Mouse (Mus musculus): ENCODE measurements at regions not wholly inside any gene's neighbourhood (a gene's known extent, or its start where the extent isn't known, plus 50 kb on each side); places are given as distances from the start of the nearest gene placed in this dataset.

DNA sequence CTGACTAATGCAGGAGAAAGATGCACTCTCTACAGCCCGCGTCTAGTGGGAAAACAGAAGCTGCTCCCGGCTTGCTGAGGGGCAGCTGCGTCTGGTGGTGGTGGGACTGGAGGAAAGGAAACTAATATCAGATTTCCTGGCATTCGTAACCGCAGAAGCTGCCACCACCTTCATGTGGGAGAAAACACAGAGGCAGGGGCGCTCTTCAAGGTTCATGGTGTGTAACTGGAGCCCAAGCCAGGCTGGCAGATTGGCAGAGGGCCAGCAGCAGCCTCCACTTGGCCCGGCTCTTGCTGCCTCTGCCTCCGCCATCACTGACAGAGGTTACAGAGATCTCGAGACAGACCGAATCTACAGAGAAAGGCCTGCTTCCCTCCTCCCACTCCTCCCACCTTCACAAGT lies 80.7 kb upstream of the Stt3b start:
- Histone ChIP-seq H3K9ac (replicated peaks; ENCODE audit: low read length) (no peak overlapping the region), H3K4me3 (ENCODE audit: low read length) (no peak overlapping the region), H3K9me3 (ENCODE audit: low read length) (no peaks in the 10 kb centered on the region), H3K36me3 (ENCODE audit: insufficient read depth, low read length) (no peaks in the 10 kb centered on the region), H3K4me1 (ENCODE audit: insufficient read depth, low read length) (peaks cover 3% of the 10 kb centered on the region; the same call in 1 of the 2 replicates), H3K27me3 (ENCODE audit: insufficient read depth, low read length) (no peaks in the 10 kb centered on the region), H3K4me2 (ENCODE audit: low read depth, low read length) (peak overlapping the region; percentile 29), H3K27ac (no peak overlapping the region; the same call in 1 of the 2 replicates)
- WGBS: 21% methylated on average over 11 of the region's 11 CpGs
- ATAC-seq: peak; percentile 82
- no peak for TF ChIP-seq CTCF (IDR thresholded peaks at IDR 0.05; ENCODE audit: low read depth)
- DNase-seq (ENCODE audit: low spot score): peak; percentile 75

DNA sequence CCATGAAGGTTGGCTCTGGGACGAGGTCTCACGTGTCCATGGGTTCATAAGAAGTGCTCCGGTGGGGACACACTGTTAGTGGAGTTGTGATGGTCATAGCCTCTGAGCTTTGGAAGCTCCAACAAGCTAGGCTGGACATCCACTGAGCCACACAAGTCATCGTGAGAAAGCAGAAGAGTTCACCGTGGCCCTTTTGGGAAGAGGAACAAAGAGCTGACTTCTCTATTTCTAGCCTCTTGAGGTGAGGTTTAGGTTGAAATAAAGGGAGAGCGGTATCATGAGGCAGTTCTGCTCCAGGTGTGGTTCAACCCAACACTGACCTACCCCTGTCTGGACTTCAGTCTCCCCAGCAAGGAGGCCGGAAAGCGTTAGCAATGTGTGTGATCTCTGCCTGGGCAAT lies 85.3 kb upstream of the Stt3b start:
- H3K9ac ChIP-seq (replicated peaks; ENCODE audit: low read length): no peak overlapping the region
- no peaks in the 10 kb centered on the region for H3K9me3 ChIP-seq (ENCODE audit: low read length)
- 92% methylated on average over 8 of the region's 8 CpGs for WGBS
- DNase-seq (ENCODE audit: low spot score) (no peak), ATAC-seq (no peak)
- no peak overlapping the region for H3K27ac ChIP-seq
- no peak overlapping the region for H3K4me3 ChIP-seq (ENCODE audit: low read length)
- no peaks in the 10 kb centered on the region for H3K36me3 ChIP-seq (ENCODE audit: insufficient read depth, low read length)
- TF ChIP-seq CTCF (IDR thresholded peaks at IDR 0.05; ENCODE audit: low read depth): no peak
- H3K4me2 ChIP-seq (ENCODE audit: low read depth, low read length): no peak overlapping the region
- H3K4me1 ChIP-seq (ENCODE audit: insufficient read depth, low read length): no peaks in the 10 kb centered on the region; the same call in 1 of the 2 replicates
- no peaks in the 10 kb centered on the region for H3K27me3 ChIP-seq (ENCODE audit: insufficient read depth, low read length)

DNA sequence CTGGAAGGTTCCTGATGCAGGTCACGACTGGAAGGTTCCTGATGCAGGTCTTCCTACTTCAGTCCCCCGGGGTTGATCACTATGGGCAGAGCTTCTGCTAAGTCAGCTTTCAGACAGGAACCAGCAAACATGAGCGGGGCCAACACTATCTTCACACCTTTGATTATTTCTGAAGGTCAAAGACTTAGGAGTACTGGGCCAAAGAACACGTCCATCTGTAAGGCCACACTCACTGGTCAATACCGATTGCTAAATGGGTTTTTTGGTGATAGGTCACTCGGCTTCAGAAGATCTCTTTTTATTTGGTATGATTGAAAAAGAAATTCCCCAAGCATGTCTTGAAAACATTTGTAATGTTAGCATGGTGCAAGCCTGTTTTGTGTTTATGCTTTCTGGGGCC lies 90.2 kb upstream of the Stt3b start:
- Histone ChIP-seq H3K4me1 (ENCODE audit: insufficient read depth, low read length) (no peaks in the 10 kb centered on the region), H3K36me3 (ENCODE audit: insufficient read depth, low read length) (no peaks in the 10 kb centered on the region), H3K4me3 (ENCODE audit: low read length) (no peak overlapping the region), H3K4me2 (ENCODE audit: low read depth, low read length) (no peak overlapping the region), H3K9me3 (ENCODE audit: low read length) (no peaks in the 10 kb centered on the region), H3K27me3 (ENCODE audit: insufficient read depth, low read length) (no peaks in the 10 kb centered on the region), H3K9ac (replicated peaks; ENCODE audit: low read length) (no peak overlapping the region), H3K27ac (no peak overlapping the region)
- no peak for TF ChIP-seq CTCF (IDR thresholded peaks at IDR 0.05; ENCODE audit: low read depth)
- WGBS: 96% methylated on average over 6 of the region's 6 CpGs
- ATAC-seq: no peak
- no peak for DNase-seq (ENCODE audit: low spot score)

DNA sequence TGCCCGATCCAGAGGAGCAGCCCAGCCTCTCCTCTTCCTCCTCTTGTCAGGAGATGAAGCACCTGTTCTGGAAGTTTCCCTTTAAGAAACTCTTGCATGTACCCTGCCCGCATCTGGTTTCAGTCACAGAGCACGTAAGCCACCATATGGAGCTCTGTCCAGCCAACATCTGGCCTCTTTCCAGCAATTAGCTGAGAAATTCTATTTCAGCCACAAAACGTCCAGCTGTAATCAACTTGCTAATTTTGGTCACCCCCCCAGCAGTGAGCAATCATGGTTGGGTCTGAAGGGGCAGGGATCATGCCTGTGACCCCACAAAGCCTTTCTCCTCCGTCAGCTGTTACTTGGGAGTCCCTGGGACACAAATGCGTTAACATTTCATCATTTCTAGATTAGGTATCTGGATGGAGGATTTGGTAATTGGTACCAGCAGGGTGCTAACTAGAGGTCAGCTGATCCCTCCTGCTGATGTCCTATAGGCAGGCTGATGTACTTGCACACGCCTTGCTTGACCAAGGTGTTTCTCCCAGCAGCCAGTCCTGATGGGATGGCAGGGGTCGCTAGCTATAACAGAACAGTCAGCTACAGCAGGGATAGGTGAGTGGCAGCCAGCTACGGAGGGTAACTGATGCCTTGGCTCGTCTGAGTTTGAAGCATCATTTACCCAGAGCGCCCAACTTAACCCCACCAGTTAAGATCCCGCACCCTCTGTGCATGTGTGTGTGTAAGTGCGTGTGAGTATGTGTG lies 91.4 kb upstream of the Stt3b start:
- TF ChIP-seq CTCF (IDR thresholded peaks at IDR 0.05; ENCODE audit: low read depth): no peak
- no peak overlapping the region for H3K27ac ChIP-seq
- H3K9me3 ChIP-seq (ENCODE audit: low read length): no peaks in the 10 kb centered on the region
- H3K36me3 ChIP-seq (ENCODE audit: insufficient read depth, low read length): no peaks in the 10 kb centered on the region
- H3K4me3 ChIP-seq (ENCODE audit: low read length): no peak overlapping the region
- H3K9ac ChIP-seq (replicated peaks; ENCODE audit: low read length): no peak overlapping the region
- WGBS: 68% methylated on average over 13 of the region's 13 CpGs
- no peaks in the 10 kb centered on the region for H3K4me1 ChIP-seq (ENCODE audit: insufficient read depth, low read length)
- no peak for ATAC-seq
- no peak overlapping the region for H3K4me2 ChIP-seq (ENCODE audit: low read depth, low read length)
- peak; percentile 19 for DNase-seq (ENCODE audit: low spot score)
- H3K27me3 ChIP-seq (ENCODE audit: insufficient read depth, low read length): no peaks in the 10 kb centered on the region

DNA sequence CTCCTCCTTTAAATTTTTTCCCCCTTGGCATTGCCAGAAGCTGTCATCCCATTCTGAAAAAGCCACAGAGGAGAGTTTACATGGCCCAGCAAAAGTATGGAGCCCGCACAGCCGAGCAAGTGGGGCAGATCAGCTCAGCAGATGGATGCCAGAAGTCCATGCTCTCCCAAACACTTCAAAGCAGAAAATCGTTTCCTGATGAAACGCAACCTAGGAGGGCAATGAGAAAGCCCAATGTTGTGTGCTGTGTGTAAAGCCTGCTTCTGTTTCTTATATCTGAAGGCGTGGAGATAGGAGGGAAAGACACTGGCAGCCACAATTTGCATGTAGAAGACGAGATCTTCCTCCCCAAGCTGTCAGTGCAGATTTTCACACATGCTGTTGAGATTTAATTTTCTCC lies 92.4 kb upstream of the Stt3b start:
- no peak overlapping the region for H3K4me3 ChIP-seq (ENCODE audit: low read length)

DNA sequence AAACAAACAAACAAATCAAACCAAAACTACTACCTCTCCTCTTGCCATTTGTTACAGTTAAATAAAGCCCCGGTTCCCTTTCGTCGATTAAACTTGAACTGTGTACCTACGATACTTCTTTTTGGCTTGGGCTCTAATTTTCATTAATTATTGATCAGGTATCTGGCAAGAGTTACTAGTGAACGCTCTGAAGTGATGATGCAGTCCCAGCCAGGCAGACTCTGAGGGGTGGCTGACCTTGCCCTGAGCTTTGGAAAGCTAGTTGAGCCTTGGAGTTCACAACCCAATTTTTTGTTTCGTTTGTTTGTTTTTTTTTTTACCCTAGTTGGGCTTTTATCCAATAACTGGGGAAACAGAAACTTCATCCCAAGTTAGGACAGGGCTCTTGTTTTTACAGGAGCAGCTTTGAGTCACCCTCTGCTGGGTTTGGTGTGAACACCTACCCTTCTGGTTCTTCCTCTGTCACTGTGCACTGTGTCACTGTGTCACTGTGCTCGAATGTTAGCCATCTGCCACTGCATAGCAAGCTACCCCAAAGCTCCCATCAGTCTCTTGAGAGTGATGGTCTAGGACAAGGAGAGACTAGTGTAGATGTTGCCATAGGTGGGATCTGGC lies 93.2 kb upstream of the Stt3b start:
- Histone ChIP-seq H3K27ac (no peak overlapping the region), H3K4me3 (ENCODE audit: low read length) (no peak overlapping the region), H3K4me2 (ENCODE audit: low read depth, low read length) (no peak overlapping the region), H3K9ac (replicated peaks; ENCODE audit: low read length) (no peak overlapping the region), H3K27me3 (ENCODE audit: insufficient read depth, low read length) (no peaks in the 10 kb centered on the region), H3K4me1 (ENCODE audit: insufficient read depth, low read length) (no peaks in the 10 kb centered on the region), H3K36me3 (ENCODE audit: insufficient read depth, low read length) (no peaks in the 10 kb centered on the region), H3K9me3 (ENCODE audit: low read length) (no peaks in the 10 kb centered on the region)
- DNase-seq (ENCODE audit: low spot score) (no peak), ATAC-seq (no peak)
- TF ChIP-seq CTCF (IDR thresholded peaks at IDR 0.05; ENCODE audit: low read depth): no peak
- 78% methylated on average over 7 of the region's 7 CpGs for WGBS

More for the DNA sequence above, 92.4 kb upstream of the Stt3b start:
- ATAC-seq (no peak), DNase-seq (ENCODE audit: low spot score) (no peak)
- no peaks in the 10 kb centered on the region for H3K4me1 ChIP-seq (ENCODE audit: insufficient read depth, low read length)
- no peaks in the 10 kb centered on the region for H3K36me3 ChIP-seq (ENCODE audit: insufficient read depth, low read length)
- TF ChIP-seq CTCF (IDR thresholded peaks at IDR 0.05; ENCODE audit: low read depth): no peak
- no peaks in the 10 kb centered on the region for H3K27me3 ChIP-seq (ENCODE audit: insufficient read depth, low read length)
- no peak overlapping the region for H3K9ac ChIP-seq (replicated peaks; ENCODE audit: low read length)
- no peak overlapping the region for H3K4me2 ChIP-seq (ENCODE audit: low read depth, low read length)
- no peak overlapping the region for H3K27ac ChIP-seq
- H3K9me3 ChIP-seq (ENCODE audit: low read length): no peaks in the 10 kb centered on the region
- WGBS: 73% methylated on average over 6 of the region's 6 CpGs

DNA sequence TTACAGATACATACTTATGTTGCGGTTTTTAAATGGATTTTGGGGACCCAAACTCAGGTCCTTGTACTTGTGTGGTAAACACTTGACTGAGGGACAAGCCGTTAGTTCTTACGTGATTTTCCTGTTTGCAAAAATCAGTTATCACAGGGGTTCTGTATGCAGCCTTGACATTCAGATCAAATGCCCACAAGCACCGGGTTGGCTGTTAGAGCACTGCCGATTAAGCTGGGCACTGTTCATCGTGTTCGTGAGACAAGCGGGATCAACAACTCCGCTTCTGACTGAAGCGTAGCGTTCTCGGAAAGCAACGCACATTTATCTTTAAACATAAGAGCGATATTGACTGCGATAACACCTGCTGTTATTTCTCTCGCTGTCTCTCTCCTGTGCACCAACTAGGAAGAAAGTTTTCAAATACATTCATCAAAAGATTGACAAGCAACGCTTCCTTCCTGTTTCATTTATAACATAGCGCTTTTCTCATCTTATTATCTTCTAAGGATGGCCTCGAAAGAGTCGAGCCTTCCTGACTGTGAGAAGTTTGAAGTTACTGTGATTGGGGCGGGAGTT lies 97.8 kb upstream of the Stt3b start:
- H3K4me1 ChIP-seq (ENCODE audit: insufficient read depth, low read length): no peaks in the 10 kb centered on the region
- no peaks in the 10 kb centered on the region for H3K9me3 ChIP-seq (ENCODE audit: low read length)
- H3K9ac ChIP-seq (replicated peaks; ENCODE audit: low read length): no peak overlapping the region
- TF ChIP-seq CTCF (IDR thresholded peaks at IDR 0.05; ENCODE audit: low read depth): no peak
- H3K4me2 ChIP-seq (ENCODE audit: low read depth, low read length): no peak overlapping the region
- no peak overlapping the region for H3K4me3 ChIP-seq (ENCODE audit: low read length)
- H3K27me3 ChIP-seq (ENCODE audit: insufficient read depth, low read length): no peaks in the 10 kb centered on the region
- no peak for ATAC-seq
- no peaks in the 10 kb centered on the region for H3K36me3 ChIP-seq (ENCODE audit: insufficient read depth, low read length)
- no peak for DNase-seq (ENCODE audit: low spot score)
- 88% methylated on average over 21 of the region's 21 CpGs for WGBS
- no peak overlapping the region for H3K27ac ChIP-seq

All from hindbrain, postnatal 0 days (tissue).